Mouse (Mus musculus): Measurements from ENCODE around the gene Ppp3ca.

- TF ChIP-seq CTCF (IDR thresholded peaks at IDR 0.05; ENCODE audit: low read depth) = no peak
- TF ChIP-seq EP300 (IDR thresholded peaks at IDR 0.05; ENCODE audit: low read depth) = no peak
Measured at GRCm38 (mm10) chr3:136791946-136792345, 122.0 kb downstream of the Ppp3ca start.

All from liver, postnatal 0 days (tissue).